Mouse (Mus musculus) kidney, adult 2 months (tissue): Measurements from ENCODE around the gene Erg. TPM values are rescaled to one million over a fixed set of nuclear protein-coding genes. Genes with fewer than 3 reads are reported as not detected.

Experiments used
- DNase-seq: peaks from one replicate; pipeline ENCODE4 v3.0.0; 2021
- H3K27ac ChIP-seq: fragments of 200-500 bp; 2 replicates; pipeline ENCODE4 v1.5.1; 2012; ENCODE audit warnings: low read depth, low read length, control low read depth, inconsistent platforms; ENCODE audit not compliant: insufficient read depth
- H3K27me3 ChIP-seq: fragments of 200-500 bp; replicated peaks from 2 replicates; pipeline ENCODE4 v1.6.1; 2012; ENCODE audit warnings: mild to moderate bottlenecking, moderate library complexity, low read length, inconsistent platforms; ENCODE audit not compliant: control insufficient read depth, insufficient read depth
- H3K36me3 ChIP-seq: fragments of 200-500 bp; 2 replicates; pipeline ENCODE4 v1.6.1; 2012; ENCODE audit warnings: mild to moderate bottlenecking, moderate library complexity, low read length, inconsistent platforms; ENCODE audit not compliant: control insufficient read depth, insufficient read depth
- H3K4me1 ChIP-seq: fragments of 200-500 bp; 2 replicates; pipeline ENCODE4 v1.6.1; 2011; ENCODE audit warnings: low read length; ENCODE audit not compliant: control insufficient read depth, insufficient read depth
- H3K4me3 ChIP-seq: fragments of 200-500 bp; 2 replicates; pipeline ENCODE4 v1.5.1; 2011; ENCODE audit warnings: mild to moderate bottlenecking, low read depth, low read length, control low read depth; ENCODE audit not compliant: insufficient read depth
- CTCF ChIP-seq: fragments of 200-500 bp; conservative IDR thresholded peaks from 2 replicates; pipeline ENCODE4 v1.5.1; 2011; ENCODE audit warnings: low read depth, mild to moderate bottlenecking, control low read depth, low read length, moderate library complexity, mixed read lengths; ENCODE audit not compliant: insufficient read depth, insufficient read length
- POLR2A ChIP-seq: fragments of 200-500 bp; IDR thresholded peaks from one replicate; pipeline ENCODE4 v1.6.1; 2011; ENCODE audit warnings: low read depth, low read length, control low read depth
- WGBS: fragments of 180-500 bp; shearing (Covaris S2); methylation state at CpG from one replicate; pipeline ENCODE4 v1.1.7; 2018; 5-methylcytosine and 5-hydroxymethylcytosine counted together
- polyA plus RNA-seq: library from polyadenylated mRNA; depleted of rRNA; stranded (reverse); fragments of >200 nt; gene quantifications from 2 replicates; pipeline ENCODE4 v1.2.3, GENCODE M21; 2012

The Erg gene
- polyA plus RNA-seq, 1 experiment, result 20.0 TPM

DNA sequence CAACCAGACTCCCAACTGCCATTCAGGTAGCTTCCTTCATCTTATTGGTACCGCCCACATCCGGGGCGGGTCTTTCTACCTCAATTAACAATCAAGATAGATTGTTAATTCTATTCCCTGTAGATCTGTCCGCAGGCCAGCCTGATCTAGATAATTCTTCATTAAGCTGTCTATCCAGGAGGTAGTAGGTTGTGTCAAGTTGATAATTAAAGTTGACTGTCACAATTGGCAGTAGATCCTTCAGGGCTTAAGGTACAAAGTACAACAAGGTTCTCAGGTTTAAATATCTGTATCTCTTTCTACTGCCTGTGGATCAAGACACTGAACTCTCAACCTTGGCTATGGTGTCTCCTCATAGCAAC, 14.8 kb upstream of the Erg start:
- H3K4me1 ChIP-seq, result 0 out of 2 replicates have a peak, but pooled peaks cover 4% of the 10 kb centered on the region
- 82% methylated on average over 4 of the region's 4 CpGs for WGBS
- H3K27me3 ChIP-seq, result no peaks in the 10 kb centered on the region
- no peak overlapping the region for H3K27ac ChIP-seq
- TF ChIP-seq CTCF (no peak), POLR2A (no peak)
- no peak overlapping the region for H3K4me3 ChIP-seq
- peak; percentile 55 for DNase-seq
- no peaks in the 10 kb centered on the region for H3K36me3 ChIP-seq

DNA sequence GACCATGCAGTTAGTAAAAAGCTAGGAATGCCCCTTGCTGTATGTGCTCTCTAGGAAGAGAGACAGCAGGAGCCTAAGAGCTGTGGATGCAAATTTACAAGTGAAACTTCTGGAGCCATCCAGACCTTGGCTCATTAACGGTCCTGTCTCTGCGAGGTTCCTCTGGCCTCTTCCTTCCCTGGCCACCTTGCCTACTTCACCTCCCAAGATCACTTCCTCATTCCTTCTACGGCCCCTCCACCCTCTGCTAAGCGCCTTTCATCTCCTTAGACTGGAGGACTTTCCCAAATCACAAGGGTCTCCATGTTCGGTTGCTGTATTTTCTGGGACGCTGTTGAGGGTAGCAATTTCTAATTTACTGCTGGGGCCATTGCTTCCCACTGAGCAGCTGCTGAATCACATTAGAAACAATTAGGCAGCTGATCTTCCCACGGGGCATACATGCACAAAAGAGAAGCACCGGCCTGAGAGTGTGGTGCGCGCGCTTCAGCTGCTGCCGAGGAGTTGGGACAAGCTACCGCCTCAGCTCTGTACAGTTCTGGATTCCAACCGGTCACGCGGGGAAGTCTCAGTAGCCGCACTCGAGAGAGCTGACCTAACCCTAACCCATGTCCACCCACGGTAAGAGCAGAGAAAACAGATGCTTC, 14.3 kb upstream of the Erg start:
- TF ChIP-seq POLR2A, result no peak
- no peak for TF ChIP-seq CTCF
- Histone ChIP-seq H3K27me3 (no peaks in the 10 kb centered on the region), H3K27ac (no peak overlapping the region), H3K36me3 (no peaks in the 10 kb centered on the region), H3K4me1 (0 out of 2 replicates have a peak, but pooled peaks cover 4% of the 10 kb centered on the region), H3K4me3 (no peak overlapping the region)
- no peak for DNase-seq
- 63% methylated on average over 19 of the region's 19 CpGs for WGBS

DNA sequence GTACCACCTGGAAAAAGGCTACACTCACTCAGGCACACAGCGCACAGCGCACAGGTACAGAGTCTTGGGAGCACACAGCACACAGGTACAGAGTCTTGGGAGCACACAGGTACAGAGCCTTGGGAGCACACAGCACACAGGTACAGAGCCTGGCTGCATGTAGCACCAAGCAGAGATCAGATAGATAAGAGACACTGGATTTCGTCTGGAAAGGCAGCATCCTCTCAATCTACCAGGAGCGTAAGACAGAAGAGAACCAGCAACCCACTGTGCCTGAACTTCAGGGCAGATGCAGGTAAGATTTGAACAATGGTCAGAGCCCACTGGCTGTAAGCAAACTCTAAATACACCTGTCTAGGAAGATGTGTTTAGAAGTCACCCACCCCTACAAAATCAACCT, 12.5 kb upstream of the Erg start:
- H3K27ac ChIP-seq, result no peak overlapping the region
- H3K27me3 ChIP-seq, result no peaks in the 10 kb centered on the region
- DNase-seq, result no peak
- H3K36me3 ChIP-seq, result no peaks in the 10 kb centered on the region
- 92% methylated on average over 4 of the region's 4 CpGs for WGBS
- 0 out of 2 replicates have a peak, but pooled peaks cover 4% of the 10 kb centered on the region for H3K4me1 ChIP-seq
- no peak for TF ChIP-seq CTCF
- no peak overlapping the region for H3K4me3 ChIP-seq

DNA sequence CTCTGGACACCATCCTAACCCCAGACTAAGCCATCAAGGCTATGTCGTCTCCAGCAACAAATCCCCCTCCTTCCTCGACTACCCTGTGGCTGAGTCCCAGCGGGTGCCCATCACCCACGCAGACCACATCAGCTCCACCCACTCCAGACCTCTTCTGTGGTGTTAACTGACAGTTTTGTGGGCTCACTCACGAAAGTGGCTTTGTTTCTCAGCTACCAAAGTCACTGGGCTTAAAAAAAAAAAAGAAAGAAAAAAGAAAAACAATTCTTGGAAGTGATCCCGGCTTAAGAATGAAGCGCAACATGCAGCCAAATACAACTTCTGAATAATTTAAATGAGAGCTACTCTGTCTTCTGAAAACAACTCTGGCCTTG, 11.2 kb upstream of the Erg start:
- no peak overlapping the region for H3K27ac ChIP-seq
- no peak for DNase-seq
- 47% methylated on average over 7 of the region's 7 CpGs for WGBS

GRCm38 (mm10) chr16:95596884-95597577, 10.6 kb upstream of the Erg start:
- Histone ChIP-seq H3K36me3 (no peaks in the 10 kb centered on the region), H3K27ac (no peak overlapping the region), H3K4me1 (0 out of 2 replicates have a peak, but pooled peaks cover 4% of the 10 kb centered on the region), H3K4me3 (no peak overlapping the region), H3K27me3 (no peaks in the 10 kb centered on the region)
- 92% methylated on average over 11 of the region's 11 CpGs for WGBS
- DNase-seq, result no peak
- TF ChIP-seq CTCF, result no peak
- TF ChIP-seq POLR2A, result no peak

More for the DNA sequence above, 11.2 kb upstream of the Erg start:
- Histone ChIP-seq H3K4me3 (no peak overlapping the region), H3K27me3 (no peaks in the 10 kb centered on the region), H3K36me3 (no peaks in the 10 kb centered on the region), H3K4me1 (0 out of 2 replicates have a peak, but pooled peaks cover 4% of the 10 kb centered on the region)
- TF ChIP-seq CTCF (no peak), POLR2A (no peak)

DNA sequence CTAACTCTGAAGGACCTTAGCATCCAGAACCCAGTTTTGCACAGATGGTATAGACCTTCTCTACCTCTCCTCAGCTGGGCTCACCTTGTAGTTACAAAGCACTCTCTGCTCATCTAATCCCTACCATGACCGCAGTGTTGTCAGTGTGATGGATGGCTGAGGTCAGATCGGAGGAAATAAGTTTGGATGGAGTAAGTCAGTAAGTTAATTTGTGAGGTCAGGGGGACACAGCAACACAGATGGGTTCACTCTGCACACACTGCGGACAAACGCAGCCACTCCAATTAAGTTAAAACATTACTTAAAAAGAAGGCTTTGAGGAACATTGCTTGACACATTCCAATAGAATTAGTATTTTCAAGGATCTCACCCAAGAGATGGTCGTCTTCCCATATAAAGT, 2.5 kb upstream of the Erg start:
- TF ChIP-seq CTCF, result no peak
- no peak for TF ChIP-seq POLR2A
- Histone ChIP-seq H3K27ac (no peak overlapping the region), H3K36me3 (no peaks in the 10 kb centered on the region), H3K27me3 (0 out of 2 replicates have a peak, but pooled peaks cover 2% of the 10 kb centered on the region), H3K4me3 (no peak overlapping the region), H3K4me1 (no peaks in the 10 kb centered on the region)
- WGBS, result 16% methylated on average over 5 of the region's 5 CpGs
- DNase-seq, result no peak

DNA sequence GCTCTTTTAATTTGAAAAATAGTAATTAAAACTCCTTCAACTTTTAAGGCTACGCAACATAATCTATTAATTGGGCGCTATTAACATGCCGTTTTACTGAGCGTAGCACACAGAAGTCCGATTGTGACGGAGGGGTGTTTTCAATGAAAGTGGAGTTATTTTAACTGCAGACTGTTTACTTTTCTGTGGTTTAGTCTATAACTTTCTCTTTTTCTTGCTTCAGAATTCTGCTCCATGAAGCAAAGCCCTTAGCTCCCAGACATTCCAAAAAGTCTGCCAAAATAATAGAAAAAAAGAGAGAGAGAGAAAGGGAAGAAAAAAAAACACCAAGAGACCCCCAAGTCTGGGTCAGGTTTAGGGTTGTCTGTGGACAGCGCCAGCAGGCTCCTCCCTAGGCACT, 333 bp upstream of the Erg start:
- no peak for DNase-seq
- TF ChIP-seq CTCF (no peak), POLR2A (no peak)
- no peaks in the 10 kb centered on the region for H3K36me3 ChIP-seq
- no peaks in the 10 kb centered on the region for H3K4me1 ChIP-seq
- no peak overlapping the region for H3K4me3 ChIP-seq
- 20% methylated on average over 7 of the region's 7 CpGs for WGBS
- no peak overlapping the region for H3K27ac ChIP-seq
- H3K27me3 ChIP-seq, result 0 out of 2 replicates have a peak, but pooled peaks cover 2% of the 10 kb centered on the region
